Mouse (Mus musculus) spleen, adult 2 months (tissue): ENCODE data around the gene Slc22a2. TPM values are rescaled to one million over a fixed set of nuclear protein-coding genes. Genes with fewer than 3 reads are reported as not detected.

Source experiments
- DNase-seq, 2 experiments: peaks; one replicate each; pipeline versions ENCODE4 v3.0.0 to v3.0.0-alpha.2; 2012 to 2021; ENCODE audit warnings: low spot score in 2 of 2, low read depth in 1 of 2
- H3K27ac ChIP-seq: fragments of 200-500 bp; 2 replicates; pipeline ENCODE4 v1.5.1; 2012; ENCODE audit warnings: low read length, inconsistent platforms; ENCODE audit not compliant: insufficient read depth
- H3K27me3 ChIP-seq: fragments of 200-500 bp; 2 replicates; pipeline ENCODE4 v1.6.1; 2012; ENCODE audit warnings: mild to moderate bottlenecking, moderate library complexity, low read length, inconsistent platforms; ENCODE audit not compliant: control insufficient read depth, insufficient read depth
- H3K36me3 ChIP-seq: fragments of 200-500 bp; 2 replicates; pipeline ENCODE4 v1.6.1; 2012; ENCODE audit warnings: mild to moderate bottlenecking, low read length, inconsistent platforms; ENCODE audit not compliant: control insufficient read depth, insufficient read depth
- H3K4me1 ChIP-seq: fragments of 200-500 bp; 2 replicates; pipeline ENCODE4 v1.6.1; 2011; ENCODE audit warnings: inconsistent platforms; ENCODE audit not compliant: control insufficient read depth, insufficient read depth, insufficient read length
- H3K4me3 ChIP-seq: fragments of 200-500 bp; 2 replicates; pipeline ENCODE4 v1.5.1; 2011; ENCODE audit warnings: mild to moderate bottlenecking, inconsistent platforms; ENCODE audit not compliant: insufficient read depth, insufficient read length; ENCODE audit errors: extremely low read depth
- CTCF ChIP-seq: fragments of 200-500 bp; IDR thresholded peaks from 2 replicates; pipeline ENCODE4 v1.5.1; 2011; ENCODE audit warnings: mild to moderate bottlenecking, inconsistent platforms; ENCODE audit not compliant: insufficient read depth, insufficient read length, insufficient replicate concordance; ENCODE audit errors: extremely low read depth
- POLR2A ChIP-seq: fragments of 200-500 bp; IDR thresholded peaks from 2 replicates; pipeline ENCODE4 v1.6.1; 2011; ENCODE audit warnings: low read depth, low read length, inconsistent platforms
- WGBS: fragments of 180-500 bp; shearing (Covaris S2); methylation state at CpG from one replicate; pipeline ENCODE4 v1.1.7; 2018; 5-methylcytosine and 5-hydroxymethylcytosine counted together
- polyA plus RNA-seq: library from polyadenylated mRNA; depleted of rRNA; stranded (reverse); fragments of >200 nt; gene quantifications from 2 replicates; pipeline ENCODE4 v1.2.3, GENCODE M21; 2012

Slc22a2 gene
- polyA plus RNA-seq, 1 experiment = 0.19 TPM

DNA sequence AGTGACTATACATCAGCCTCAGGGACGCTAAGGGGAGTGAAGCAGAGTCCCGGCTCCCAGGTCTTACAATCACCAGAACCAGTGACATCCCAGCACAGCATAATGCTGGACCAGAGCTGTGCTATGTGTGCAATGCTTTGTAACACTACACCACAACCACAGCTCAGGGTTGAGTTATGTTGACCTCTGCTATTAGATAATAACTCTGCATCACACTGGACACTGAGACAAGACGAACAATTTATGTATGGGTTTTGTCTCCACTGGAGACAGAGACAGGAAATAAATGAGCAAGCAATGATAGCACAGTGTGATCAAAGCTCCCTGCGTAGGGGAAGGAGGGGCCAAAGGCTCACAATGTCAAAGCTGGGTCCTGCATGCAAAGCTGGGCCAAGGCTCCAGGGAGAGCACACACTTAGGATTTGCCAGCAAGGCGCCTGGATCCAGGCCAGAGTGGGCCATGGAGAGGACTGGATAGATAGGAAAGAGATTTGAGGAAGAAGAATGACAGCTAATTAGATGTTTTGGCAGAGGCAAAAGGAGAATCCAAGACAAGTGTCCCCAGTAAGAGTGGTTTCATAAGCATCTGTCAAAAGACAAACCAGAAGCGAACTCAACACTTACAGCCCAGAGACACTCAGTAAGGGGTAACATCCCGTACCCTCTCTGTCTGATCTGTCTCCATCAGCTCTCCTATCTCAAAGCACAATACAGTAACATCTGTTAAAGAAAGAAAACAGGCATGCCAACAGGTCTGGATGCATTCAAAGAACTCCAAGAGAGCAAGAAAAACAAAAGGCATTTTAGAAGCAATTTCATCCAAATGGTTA is 48.1 kb downstream of the Slc22a2 start:
- H3K27me3 ChIP-seq = no peaks in the 10 kb centered on the region
- H3K4me1 ChIP-seq = no peaks in the 10 kb centered on the region
- DNase-seq = no peak
- no peak overlapping the region for H3K27ac ChIP-seq
- no peak for TF ChIP-seq POLR2A
- H3K36me3 ChIP-seq = no peaks in the 10 kb centered on the region
- 65% methylated on average over 7 of the region's 7 CpGs for WGBS
- no peak overlapping the region for H3K4me3 ChIP-seq

DNA sequence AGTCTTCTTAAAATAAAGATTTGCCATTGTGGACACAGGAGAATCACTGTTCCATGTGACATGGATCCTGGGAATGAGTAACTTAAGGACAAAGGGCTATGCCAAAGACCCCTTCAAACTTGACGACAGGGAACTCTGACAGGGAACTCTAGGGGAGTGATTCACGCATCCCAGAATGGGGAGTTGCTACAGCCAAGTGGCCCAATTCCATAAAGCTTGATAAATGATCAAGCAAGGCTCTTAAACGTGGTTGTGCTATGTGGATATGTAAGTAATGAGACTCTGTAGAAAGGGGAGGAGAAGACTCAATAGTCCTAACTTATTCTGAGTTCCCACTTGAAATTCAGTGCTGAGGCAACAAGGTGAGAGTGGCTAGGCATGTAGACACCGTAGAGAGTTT is 50.9 kb downstream of the Slc22a2 start:
- Histone ChIP-seq H3K4me1 (no peaks in the 10 kb centered on the region), H3K27me3 (no peaks in the 10 kb centered on the region), H3K4me3 (no peak overlapping the region), H3K27ac (no peak overlapping the region), H3K36me3 (no peaks in the 10 kb centered on the region)
- TF ChIP-seq POLR2A (no peak), CTCF (no peak)
- no peak for DNase-seq
- WGBS = 71% methylated on average over 4 of the region's 4 CpGs

DNA sequence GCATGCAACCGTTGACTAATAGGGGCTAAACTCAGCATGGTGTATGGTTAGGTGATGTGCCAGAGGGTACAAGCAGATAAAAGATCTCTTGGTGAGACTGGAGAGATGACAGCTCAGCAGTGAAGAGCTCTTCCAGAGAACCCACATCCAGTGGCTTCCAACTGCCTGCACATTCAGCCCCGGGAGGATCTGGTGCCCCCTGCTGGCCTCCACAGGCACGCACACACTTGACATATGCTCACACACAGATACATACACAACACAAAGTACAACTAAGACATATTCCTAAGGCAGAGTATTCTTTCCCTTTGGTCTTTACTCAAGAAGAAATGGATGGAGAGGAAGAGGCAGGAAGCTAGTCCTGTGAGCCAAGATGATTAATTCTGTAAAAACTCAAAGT is 55.7 kb downstream of the Slc22a2 start:
- no peak overlapping the region for H3K4me3 ChIP-seq
- H3K27ac ChIP-seq = no peak overlapping the region
- no peaks in the 10 kb centered on the region for H3K27me3 ChIP-seq
- no peaks in the 10 kb centered on the region for H3K4me1 ChIP-seq
- no peaks in the 10 kb centered on the region for H3K36me3 ChIP-seq
- no peak for TF ChIP-seq POLR2A
- TF ChIP-seq CTCF = no peak
- 95% methylated on average over 3 of the region's 3 CpGs for WGBS
- no peak for DNase-seq

DNA sequence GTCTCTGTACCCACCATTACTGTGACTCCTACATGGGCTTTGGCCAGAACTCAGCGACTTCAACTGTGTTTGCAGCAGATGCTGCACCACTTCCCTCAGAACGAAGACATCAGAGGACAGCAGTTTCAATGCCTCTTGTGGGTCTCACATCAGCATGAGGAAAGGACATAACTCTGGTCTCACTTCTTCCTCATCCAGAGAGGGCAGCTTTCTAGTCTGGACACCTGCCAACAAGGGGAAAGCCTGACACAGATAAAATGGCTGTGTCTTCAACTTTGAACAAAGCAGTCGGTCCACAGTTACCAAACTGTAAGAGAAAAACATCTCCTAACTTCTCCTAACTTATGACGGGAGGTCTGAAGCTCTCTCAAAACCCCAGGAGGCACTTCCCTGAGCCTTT is 57.2 kb downstream of the Slc22a2 start:
- no peaks in the 10 kb centered on the region for H3K27me3 ChIP-seq
- H3K36me3 ChIP-seq = no peaks in the 10 kb centered on the region
- no peak overlapping the region for H3K27ac ChIP-seq
- no peak for DNase-seq
- H3K4me3 ChIP-seq = no peak overlapping the region
- 51% methylated on average over 4 of the region's 4 CpGs for WGBS
- no peaks in the 10 kb centered on the region for H3K4me1 ChIP-seq
- no peak for TF ChIP-seq CTCF
- no peak for TF ChIP-seq POLR2A

DNA sequence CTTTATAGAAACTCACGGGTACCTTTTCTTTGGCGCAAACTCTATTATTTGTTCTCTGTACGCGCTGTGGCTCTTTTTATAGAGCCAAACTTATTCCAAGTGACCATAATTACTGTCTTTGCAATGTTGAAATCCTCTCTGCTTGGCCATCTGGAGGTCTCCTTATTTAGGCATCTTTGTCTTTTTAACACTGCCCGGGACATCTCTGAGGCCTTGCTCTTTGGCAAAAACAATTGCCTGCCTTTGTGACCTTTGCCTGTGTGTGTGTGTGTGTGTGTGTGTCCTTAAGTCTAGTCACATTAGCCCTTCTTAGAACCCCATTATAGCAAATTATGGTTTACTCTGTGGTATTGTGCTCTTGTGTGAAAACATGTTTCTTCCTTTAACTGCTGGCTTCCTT is 61.5 kb downstream of the Slc22a2 start:
- Histone ChIP-seq H3K4me1 (no peaks in the 10 kb centered on the region), H3K36me3 (no peaks in the 10 kb centered on the region), H3K27ac (no peak overlapping the region), H3K4me3 (no peak overlapping the region), H3K27me3 (no peaks in the 10 kb centered on the region)
- WGBS = 95% methylated on average over 5 of the region's 5 CpGs
- TF ChIP-seq POLR2A (no peak), CTCF (no peak)
- DNase-seq = no peak

DNA sequence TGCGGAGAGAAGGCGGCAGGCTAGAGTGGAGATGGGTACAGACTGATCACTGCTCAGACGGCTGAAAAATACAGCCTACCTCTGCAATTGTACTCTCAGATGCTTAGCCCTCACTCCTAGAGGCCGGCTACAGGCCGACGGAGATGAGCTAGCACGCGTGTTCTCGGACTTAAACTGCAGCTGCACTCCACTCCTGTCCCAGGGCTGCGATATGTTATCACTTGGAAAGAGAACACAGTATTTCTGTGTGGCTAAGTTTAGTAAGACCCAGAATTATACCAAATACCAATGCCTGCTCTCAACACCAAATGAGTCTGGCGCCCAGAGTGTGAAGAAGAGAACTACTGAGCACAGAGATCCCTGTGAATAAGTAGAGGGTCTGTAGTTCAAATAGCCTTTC is 68.7 kb downstream of the Slc22a2 start:
- H3K4me1 ChIP-seq = peaks cover 2% of the 10 kb centered on the region; the same call in 1 of the 2 replicates
- H3K36me3 ChIP-seq = no peaks in the 10 kb centered on the region

DNA sequence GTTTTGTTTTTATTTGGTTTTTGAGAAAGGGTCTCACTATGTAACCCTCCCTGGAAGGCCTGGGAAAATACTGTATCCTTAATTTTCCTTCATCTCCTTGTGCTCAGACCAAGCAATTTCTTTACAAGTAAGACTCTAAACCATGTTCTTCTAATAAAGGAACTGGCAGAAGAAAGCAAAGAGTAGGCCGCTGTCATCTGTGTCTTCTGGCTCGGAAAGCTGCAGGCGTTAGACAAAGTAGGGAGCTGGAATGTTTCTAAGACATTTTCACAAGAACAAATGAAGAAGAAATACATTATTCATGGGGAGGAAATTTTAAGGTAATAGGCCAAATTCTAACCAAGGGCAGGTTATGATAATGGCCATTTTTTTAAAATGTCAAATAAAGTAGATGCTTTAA is 70.1 kb downstream of the Slc22a2 start:
- Histone ChIP-seq H3K27me3 (no peaks in the 10 kb centered on the region), H3K4me1 (peaks cover 2% of the 10 kb centered on the region; the same call in 1 of the 2 replicates), H3K27ac (no peak overlapping the region), H3K36me3 (no peaks in the 10 kb centered on the region), H3K4me3 (no peak overlapping the region)
- DNase-seq = no peak
- TF ChIP-seq POLR2A = no peak
- no peak for TF ChIP-seq CTCF
- WGBS = 93% methylated on average over 3 of the region's 3 CpGs

More for the DNA sequence above, 68.7 kb downstream of the Slc22a2 start:
- no peak overlapping the region for H3K4me3 ChIP-seq
- no peak for TF ChIP-seq CTCF
- no peak for TF ChIP-seq POLR2A
- DNase-seq = no peak
- H3K27ac ChIP-seq = no peak overlapping the region
- 96% methylated on average over 11 of the region's 11 CpGs for WGBS
- H3K27me3 ChIP-seq = no peaks in the 10 kb centered on the region
